Mouse (Mus musculus): ENCODE data around the gene Atg16l2. TPM values are rescaled to one million over a fixed set of nuclear protein-coding genes. Genes with fewer than 3 reads are reported as not detected.

The Atg16l2 gene
- polyA plus RNA-seq, 1 experiment = 62.9 TPM

DNA sequence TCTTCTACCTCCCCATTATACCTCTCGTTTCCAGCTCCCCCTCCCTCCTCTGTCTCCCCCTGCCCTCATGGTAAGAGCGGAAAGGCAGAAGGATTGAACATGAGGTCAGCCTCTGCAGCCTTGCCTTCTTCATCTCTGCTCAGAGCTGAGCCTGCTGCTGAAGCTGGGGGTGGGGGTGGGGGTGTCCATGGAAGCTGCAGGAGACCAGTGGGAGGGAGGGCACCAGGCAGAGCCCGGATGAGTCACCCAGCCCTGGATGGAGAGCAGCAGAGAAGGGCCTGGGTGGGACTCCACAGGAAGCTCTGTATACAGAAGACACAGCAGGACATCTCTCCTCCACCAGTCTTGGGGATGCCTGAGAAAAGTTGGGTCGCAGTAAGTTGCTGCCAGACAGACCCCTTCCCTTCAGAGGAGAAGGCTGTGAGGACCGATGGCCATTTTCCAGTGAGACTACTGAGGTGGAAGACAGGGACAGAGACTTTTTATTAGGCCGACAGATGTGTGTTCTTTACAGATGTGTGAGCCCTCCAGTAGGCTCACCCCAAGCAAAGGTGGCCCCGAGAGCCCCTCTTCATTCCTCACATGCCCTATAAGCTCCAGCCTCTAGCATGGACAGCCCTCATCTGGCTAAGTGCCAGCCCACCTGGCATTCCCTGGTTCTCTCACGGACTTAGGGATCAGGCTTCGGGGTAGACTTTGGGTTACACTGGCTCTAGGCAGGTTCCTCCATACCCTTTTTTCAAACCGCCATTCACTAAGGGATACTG lies 28.2 kb upstream of the Atg16l2 start:
- DNase-seq (ENCODE audit: low read depth in 1 of 2, low spot score in 2 of 2) = no peak
- 92% methylated on average over 10 of the region's 10 CpGs for WGBS
- Histone ChIP-seq H3K27ac (ENCODE audit: insufficient read depth, low read length) (no peak overlapping the region), H3K36me3 (ENCODE audit: control insufficient read depth, insufficient read depth, low read length) (no peaks in the 10 kb centered on the region), H3K27me3 (ENCODE audit: control insufficient read depth, insufficient read depth, low read length) (no peaks in the 10 kb centered on the region), H3K4me3 (ENCODE audit: extremely low read depth, insufficient read depth, insufficient read length) (no peak overlapping the region), H3K4me1 (ENCODE audit: control insufficient read depth, insufficient read depth, insufficient read length) (no peaks in the 10 kb centered on the region)
- TF ChIP-seq CTCF (IDR thresholded peaks at IDR 0.05; ENCODE audit: extremely low read depth, insufficient read depth, insufficient read length, insufficient replicate concordance) (no peak), POLR2A (IDR thresholded peaks at IDR 0.05; ENCODE audit: low read depth, low read length) (no peak)

DNA sequence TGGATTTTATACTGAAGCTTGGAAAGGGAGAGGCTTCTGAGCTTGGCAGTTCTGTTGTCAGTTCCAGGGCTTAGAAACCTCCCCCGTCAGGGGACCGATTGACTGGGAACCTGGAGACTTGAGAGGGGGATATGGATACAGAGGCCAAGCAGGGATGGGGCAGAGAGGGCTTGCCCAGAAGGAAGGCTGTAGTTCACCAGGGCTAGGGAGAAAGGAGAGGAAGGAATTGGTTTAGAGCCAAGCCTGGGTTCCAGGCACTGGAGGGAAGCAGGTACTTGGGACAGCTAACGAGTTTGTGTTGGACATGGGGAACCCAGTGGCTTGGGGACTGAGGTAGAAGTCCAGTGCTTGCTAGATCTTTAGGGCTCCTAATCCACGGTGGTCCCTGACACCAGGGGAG lies 27.6 kb upstream of the Atg16l2 start:
- TF ChIP-seq POLR2A (IDR thresholded peaks at IDR 0.05; ENCODE audit: low read depth, low read length) (no peak), CTCF (IDR thresholded peaks at IDR 0.05; ENCODE audit: extremely low read depth, insufficient read depth, insufficient read length, insufficient replicate concordance) (no peak)
- no peak overlapping the region for H3K4me3 ChIP-seq (ENCODE audit: extremely low read depth, insufficient read depth, insufficient read length)
- DNase-seq (ENCODE audit: low read depth in 1 of 2, low spot score in 2 of 2) = no peak
- no peak overlapping the region for H3K27ac ChIP-seq (ENCODE audit: insufficient read depth, low read length)
- no peaks in the 10 kb centered on the region for H3K36me3 ChIP-seq (ENCODE audit: control insufficient read depth, insufficient read depth, low read length)
- WGBS = 89% methylated on average over 4 of the region's 4 CpGs
- H3K4me1 ChIP-seq (ENCODE audit: control insufficient read depth, insufficient read depth, insufficient read length) = no peaks in the 10 kb centered on the region
- H3K27me3 ChIP-seq (ENCODE audit: control insufficient read depth, insufficient read depth, low read length) = no peaks in the 10 kb centered on the region

DNA sequence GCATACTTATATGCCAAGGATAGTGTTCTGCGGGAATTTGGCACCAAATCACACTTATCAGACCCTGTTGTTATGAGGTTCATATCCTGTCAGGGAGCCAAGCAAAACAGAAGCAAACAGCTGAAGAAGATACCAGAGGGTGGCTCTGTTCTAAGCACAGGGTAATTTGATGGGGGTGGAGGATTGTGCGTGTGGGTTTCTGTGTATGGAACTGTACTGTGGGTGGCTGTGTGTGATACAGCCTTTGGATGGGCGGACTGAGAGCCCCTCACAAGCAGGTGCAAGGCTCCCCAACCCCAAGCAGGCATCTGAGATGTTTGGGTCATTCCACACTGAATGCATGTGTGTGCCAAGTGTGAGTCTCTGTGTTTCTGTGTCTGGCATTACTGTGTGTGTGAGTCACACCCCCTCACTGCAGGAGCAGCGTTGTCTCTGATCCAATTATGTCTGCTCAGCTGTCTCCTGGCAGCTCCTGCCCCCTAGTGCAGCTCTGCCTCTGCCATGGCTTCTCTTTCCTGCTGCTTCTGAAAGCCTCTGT lies 26.6 kb upstream of the Atg16l2 start:
- 83% methylated on average over 4 of the region's 4 CpGs for WGBS
- no peaks in the 10 kb centered on the region for H3K27me3 ChIP-seq (ENCODE audit: control insufficient read depth, insufficient read depth, low read length)
- no peaks in the 10 kb centered on the region for H3K36me3 ChIP-seq (ENCODE audit: control insufficient read depth, insufficient read depth, low read length)
- no peak for TF ChIP-seq POLR2A (IDR thresholded peaks at IDR 0.05; ENCODE audit: low read depth, low read length)
- no peak for TF ChIP-seq CTCF (IDR thresholded peaks at IDR 0.05; ENCODE audit: extremely low read depth, insufficient read depth, insufficient read length, insufficient replicate concordance)
- DNase-seq (ENCODE audit: low read depth in 1 of 2, low spot score in 2 of 2) = no peak
- H3K27ac ChIP-seq (ENCODE audit: insufficient read depth, low read length) = no peak overlapping the region
- H3K4me3 ChIP-seq (ENCODE audit: extremely low read depth, insufficient read depth, insufficient read length) = no peak overlapping the region
- no peaks in the 10 kb centered on the region for H3K4me1 ChIP-seq (ENCODE audit: control insufficient read depth, insufficient read depth, insufficient read length)

- no peaks in the 10 kb centered on the region for H3K36me3 ChIP-seq (ENCODE audit: control insufficient read depth, insufficient read depth, low read length)
- H3K27ac ChIP-seq (ENCODE audit: insufficient read depth, low read length) = no peak overlapping the region
- peaks cover 2% of the 10 kb centered on the region; the same call in 1 of the 2 replicates for H3K4me1 ChIP-seq (ENCODE audit: control insufficient read depth, insufficient read depth, insufficient read length)
- no peak overlapping the region for H3K4me3 ChIP-seq (ENCODE audit: extremely low read depth, insufficient read depth, insufficient read length)
- no peak for TF ChIP-seq POLR2A (IDR thresholded peaks at IDR 0.05; ENCODE audit: low read depth, low read length)
- no peak for TF ChIP-seq CTCF (IDR thresholded peaks at IDR 0.05; ENCODE audit: extremely low read depth, insufficient read depth, insufficient read length, insufficient replicate concordance)
- 89% methylated on average over 2 of the region's 2 CpGs for WGBS
- H3K27me3 ChIP-seq (ENCODE audit: control insufficient read depth, insufficient read depth, low read length) = no peaks in the 10 kb centered on the region
- no peak for DNase-seq (ENCODE audit: low read depth in 1 of 2, low spot score in 2 of 2)
Observed at GRCm38 (mm10) chr7:101327786-101328185, 25.7 kb upstream of the Atg16l2 start.

DNA sequence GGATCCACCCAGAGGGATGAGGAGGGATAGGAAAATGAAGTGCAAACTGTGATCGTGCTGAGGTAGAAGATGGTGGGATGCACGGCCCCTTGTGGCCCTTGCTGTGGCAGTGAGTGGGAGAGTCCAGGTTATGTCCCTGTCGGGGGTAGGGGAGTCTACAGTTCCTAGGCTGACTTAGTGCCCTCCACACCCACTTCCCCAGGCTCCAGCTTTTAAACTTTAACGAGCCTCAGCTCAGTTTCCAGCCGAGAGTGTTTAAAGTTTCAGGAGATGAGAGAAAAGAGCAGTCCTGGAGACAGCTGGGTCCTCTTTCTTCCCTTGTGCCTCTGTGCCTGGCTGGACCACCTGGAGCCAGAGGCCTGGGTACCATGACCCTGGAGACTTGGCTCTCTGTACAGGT lies 25.2 kb upstream of the Atg16l2 start:
- DNase-seq (ENCODE audit: low read depth in 1 of 2, low spot score in 2 of 2) = no peak
- Histone ChIP-seq H3K27ac (ENCODE audit: insufficient read depth, low read length) (no peak overlapping the region), H3K4me1 (ENCODE audit: control insufficient read depth, insufficient read depth, insufficient read length) (peaks cover 5% of the 10 kb centered on the region; the same call in 1 of the 2 replicates)

GRCm38 (mm10) chr7:101326006-101326405 lies 24.0 kb upstream of the Atg16l2 start:
- Histone ChIP-seq H3K27ac (ENCODE audit: insufficient read depth, low read length) (no peak overlapping the region), H3K36me3 (ENCODE audit: control insufficient read depth, insufficient read depth, low read length) (no peaks in the 10 kb centered on the region), H3K4me1 (ENCODE audit: control insufficient read depth, insufficient read depth, insufficient read length) (peaks cover 13% of the 10 kb centered on the region; the same call in 1 of the 2 replicates), H3K27me3 (ENCODE audit: control insufficient read depth, insufficient read depth, low read length) (peaks cover 2% of the 10 kb centered on the region; the same call in 1 of the 2 replicates), H3K4me3 (ENCODE audit: extremely low read depth, insufficient read depth, insufficient read length) (no peak overlapping the region)
- DNase-seq (ENCODE audit: low read depth in 1 of 2, low spot score in 2 of 2) = no peak
- TF ChIP-seq CTCF (IDR thresholded peaks at IDR 0.05; ENCODE audit: extremely low read depth, insufficient read depth, insufficient read length, insufficient replicate concordance) (no peak), POLR2A (IDR thresholded peaks at IDR 0.05; ENCODE audit: low read depth, low read length) (no peak)
- WGBS = 90% methylated on average over 5 of the region's 5 CpGs

More for the DNA sequence above, 25.2 kb upstream of the Atg16l2 start:
- Histone ChIP-seq H3K27me3 (ENCODE audit: control insufficient read depth, insufficient read depth, low read length) (no peaks in the 10 kb centered on the region), H3K4me3 (ENCODE audit: extremely low read depth, insufficient read depth, insufficient read length) (no peak overlapping the region), H3K36me3 (ENCODE audit: control insufficient read depth, insufficient read depth, low read length) (no peaks in the 10 kb centered on the region)
- TF ChIP-seq CTCF (IDR thresholded peaks at IDR 0.05; ENCODE audit: extremely low read depth, insufficient read depth, insufficient read length, insufficient replicate concordance) (no peak), POLR2A (IDR thresholded peaks at IDR 0.05; ENCODE audit: low read depth, low read length) (no peak)
- WGBS = 87% methylated on average over 5 of the region's 5 CpGs
